Mouse (Mus musculus) intestine, postnatal 0 days (tissue): ENCODE data around the gene Zfyve1. TPM values are rescaled to one million over a fixed set of nuclear protein-coding genes. Genes with fewer than 3 reads are reported as not detected.

Experiments
- ATAC-seq: fragments of 200-750 bp; cut with Nextera tagmentation; 2 replicates; pipeline ENCODE4 v1.8.0; 2017; ENCODE audit warnings: mild to moderate bottlenecking, moderate TSS enrichment, moderate library complexity
- H3K27ac ChIP-seq: fragments of 300-500 bp; sonication (generic); 2 replicates; pipeline ENCODE4 v1.5.1; 2014; ENCODE audit warnings: mild to moderate bottlenecking, low read depth, low read length, moderate library complexity
- H3K27me3 ChIP-seq: fragments of 300-500 bp; sonication (generic); replicated peaks from 2 replicates; pipeline ENCODE4 v1.6.1; 2014; ENCODE audit warnings: low read length, mixed read lengths; ENCODE audit not compliant: control insufficient read depth, insufficient read depth
- H3K36me3 ChIP-seq: fragments of 300-500 bp; sonication (generic); 2 replicates; pipeline ENCODE4 v1.6.1; 2014; ENCODE audit warnings: mild to moderate bottlenecking, moderate library complexity; ENCODE audit not compliant: control insufficient read depth, insufficient read depth
- H3K4me1 ChIP-seq: fragments of 300-500 bp; sonication (generic); replicated peaks from 2 replicates; pipeline ENCODE4 v1.6.1; 2014; ENCODE audit warnings: antibody characterized with exemption, low read length, mixed read lengths; ENCODE audit not compliant: control insufficient read depth, insufficient read depth
- H3K4me2 ChIP-seq: fragments of 300-500 bp; sonication (generic); replicated peaks from 2 replicates; pipeline ENCODE4 v1.6.1; 2014; ENCODE audit warnings: low read depth, mild to moderate bottlenecking, moderate library complexity
- H3K4me3 ChIP-seq: fragments of 300-500 bp; sonication (generic); 2 replicates; pipeline ENCODE4 v1.5.1; 2014; ENCODE audit warnings: low read depth, low read length
- H3K9ac ChIP-seq: fragments of 300-500 bp; sonication (generic); 2 replicates; pipeline ENCODE4 v1.6.1; 2014; ENCODE audit warnings: mild to moderate bottlenecking, low read depth, low read length
- H3K9me3 ChIP-seq: fragments of 300-500 bp; sonication (generic); 2 replicates; pipeline ENCODE4 v1.6.1; 2016; ENCODE audit warnings: mixed run types; ENCODE audit not compliant: control insufficient read depth
- CTCF ChIP-seq: sonication (generic); IDR thresholded peaks from 2 replicates; pipeline ENCODE4 v1.5.1; 2016; ENCODE audit warnings: low read depth, mild to moderate bottlenecking, control low read depth, antibody characterized with exemption, moderate library complexity
- whole genome bisulfite sequencing: fragments of 180-500 bp; shearing (Covaris S2); extraction: QIAGEN DNeasy Blood & Tissue Kit; methylation state at CpG from one replicate; pipeline ENCODE4 v1.1.7; 2014; 5-methylcytosine and 5-hydroxymethylcytosine counted together
- polyA plus RNA-seq: library from polyadenylated mRNA; unstranded; fragments of >200 nt; fragmentation: Nextera tagmentation; extraction: Ambion mirVana; gene quantifications from 2 replicates; pipeline ENCODE4 v1.2.1, GENCODE M21; 2015

Gene Zfyve1
- polyA plus RNA-seq, 1 experiment from 2014 or later = 8.1 TPM

- H3K36me3 ChIP-seq = peaks cover 11% of the 10 kb centered on the region
- H3K4me2 ChIP-seq = no peak overlapping the region
- ATAC-seq = no peak
- H3K4me1 ChIP-seq = 0 out of 2 replicates have a peak, but pooled peaks cover 9% of the 10 kb centered on the region
- H3K27ac ChIP-seq = no peak overlapping the region
- H3K9ac ChIP-seq = no peak overlapping the region
- H3K27me3 ChIP-seq = no peaks in the 10 kb centered on the region
- H3K4me3 ChIP-seq = no peak overlapping the region
- 52% methylated on average over 4 of the region's 4 CpGs for WGBS
- no peaks in the 10 kb centered on the region for H3K9me3 ChIP-seq
- no peak for TF ChIP-seq CTCF
Measured at GRCm38 (mm10) chr12:83582106-83582505, 14.9 kb downstream of the Zfyve1 start.

DNA sequence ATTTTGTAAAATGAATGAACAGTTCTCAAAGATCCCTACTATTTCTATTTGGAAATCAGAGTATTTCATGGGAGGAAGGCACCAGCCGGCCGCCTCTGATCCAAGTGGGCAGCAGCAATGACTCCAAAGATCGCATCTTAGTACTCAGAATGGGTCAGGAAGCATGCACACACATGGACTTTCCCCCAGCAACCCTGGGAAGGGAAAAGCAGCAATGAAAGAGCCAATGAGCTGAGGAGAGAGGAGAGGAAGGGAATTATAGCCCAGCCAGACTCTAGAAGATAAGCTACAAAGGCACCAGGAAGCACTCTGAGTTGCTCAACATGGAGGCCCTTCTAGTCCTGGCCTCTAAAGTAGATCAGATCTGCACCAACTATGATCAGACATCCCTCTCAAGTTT is 16.7 kb downstream of the Zfyve1 start:
- H3K4me2 ChIP-seq = peak overlapping the region; percentile 47; the same call in 1 of the 2 replicates
- H3K4me3 ChIP-seq = no peak overlapping the region
- H3K4me1 ChIP-seq = 0 out of 2 replicates have a peak, but pooled peaks cover 9% of the 10 kb centered on the region
- WGBS = 41% methylated on average over 3 of the region's 3 CpGs
- ATAC-seq = peak; percentile 80
- H3K27ac ChIP-seq = peak overlapping the region; percentile 91
- no peaks in the 10 kb centered on the region for H3K27me3 ChIP-seq
- H3K9ac ChIP-seq = no peak overlapping the region
- H3K9me3 ChIP-seq = no peaks in the 10 kb centered on the region
- H3K36me3 ChIP-seq = peaks cover 12% of the 10 kb centered on the region; the same call in 1 of the 2 replicates
- TF ChIP-seq CTCF = no peak

- Histone ChIP-seq H3K4me2 (peak overlapping the region; percentile 47), H3K27ac (peak overlapping the region; percentile 91), H3K4me1 (0 out of 2 replicates have a peak, but pooled peaks cover 9% of the 10 kb centered on the region), H3K4me3 (no peak overlapping the region), H3K9ac (peak overlapping the region; percentile 22; the same call in 1 of the 2 replicates), H3K27me3 (no peaks in the 10 kb centered on the region), H3K36me3 (peaks cover 19% of the 10 kb centered on the region; the same call in 1 of the 2 replicates), H3K9me3 (no peaks in the 10 kb centered on the region)
- TF ChIP-seq CTCF = no peak; the same call in 1 of the 2 replicates
- 20% methylated on average over 3 of the region's 3 CpGs for WGBS
- ATAC-seq = peak; percentile 95
Measured at GRCm38 (mm10) chr12:83578896-83579569, 18.0 kb downstream of the Zfyve1 start.

GRCm38 (mm10) chr12:83578356-83578755 is 18.7 kb downstream of the Zfyve1 start:
- Histone ChIP-seq H3K9ac (no peak overlapping the region), H3K4me3 (no peak overlapping the region), H3K27ac (peak overlapping the region; percentile 91; the same call in 1 of the 2 replicates), H3K9me3 (no peaks in the 10 kb centered on the region), H3K4me1 (0 out of 2 replicates have a peak, but pooled peaks cover 9% of the 10 kb centered on the region), H3K36me3 (peaks cover 18% of the 10 kb centered on the region), H3K4me2 (no peak overlapping the region), H3K27me3 (no peaks in the 10 kb centered on the region)
- no peak for ATAC-seq
- 79% methylated on average over 2 of the region's 2 CpGs for WGBS
- TF ChIP-seq CTCF = no peak

GRCm38 (mm10) chr12:83577445-83577844 is 19.6 kb downstream of the Zfyve1 start:
- 91% methylated on average over 5 of the region's 5 CpGs for WGBS

DNA sequence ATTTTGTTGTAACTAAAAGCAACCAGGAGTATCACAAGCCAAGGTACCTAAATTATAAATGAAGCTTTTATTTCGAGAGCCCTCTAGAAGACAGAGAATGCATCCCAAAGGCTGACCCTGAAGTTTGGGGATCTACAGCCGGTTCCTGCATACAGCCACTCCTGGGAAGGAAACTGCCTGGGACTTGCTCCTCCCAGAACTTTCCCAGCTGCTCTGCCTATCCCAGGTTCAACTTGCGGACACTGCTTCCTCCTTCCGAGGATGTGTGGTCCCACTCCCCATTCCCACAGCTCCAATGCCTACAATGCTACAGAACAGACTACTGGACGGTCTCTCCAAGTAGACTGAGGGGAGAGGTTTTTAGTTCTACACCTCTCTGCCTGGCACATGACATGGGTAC is 24.3 kb downstream of the Zfyve1 start:
- ATAC-seq = no peak
- Histone ChIP-seq H3K4me1 (no peaks in the 10 kb centered on the region), H3K9ac (no peak overlapping the region), H3K36me3 (peaks cover 47% of the 10 kb centered on the region), H3K4me2 (no peak overlapping the region), H3K27me3 (no peaks in the 10 kb centered on the region), H3K27ac (no peak overlapping the region; the same call in 1 of the 2 replicates), H3K4me3 (no peak overlapping the region), H3K9me3 (no peaks in the 10 kb centered on the region)
- 67% methylated on average over 5 of the region's 5 CpGs for WGBS
- TF ChIP-seq CTCF = no peak

More at GRCm38 (mm10) chr12:83577445-83577844, 19.6 kb downstream of the Zfyve1 start:
- Histone ChIP-seq H3K27me3 (no peaks in the 10 kb centered on the region), H3K4me1 (0 out of 2 replicates have a peak, but pooled peaks cover 9% of the 10 kb centered on the region), H3K4me3 (no peak overlapping the region), H3K27ac (peak overlapping the region; percentile 50; the same call in 1 of the 2 replicates), H3K9ac (no peak overlapping the region), H3K4me2 (no peak overlapping the region), H3K36me3 (peaks cover 27% of the 10 kb centered on the region), H3K9me3 (no peaks in the 10 kb centered on the region)
- TF ChIP-seq CTCF = no peak
- no peak for ATAC-seq
